Mouse (Mus musculus) limb, embryonic 14.5 days (tissue): Measurements from ENCODE around the gene Ang. TPM values are rescaled to one million over a fixed set of nuclear protein-coding genes. Genes with fewer than 3 reads are reported as not detected.

Experiments
- ATAC-seq: fragments of 200-750 bp; cut with Nextera tagmentation; 2 replicates; pipeline ENCODE4 v1.8.0; 2017; ENCODE audit warnings: low read depth, moderate number of reproducible peaks, moderate TSS enrichment; ENCODE audit not compliant: low FRiP score
- DNase-seq: peaks from one replicate; pipeline ENCODE4 v3.0.0-alpha.2; 2015; ENCODE audit warnings: low spot score
- H3K27ac ChIP-seq: fragments of 300-500 bp; sonication (generic); replicated peaks from 2 replicates; pipeline ENCODE4 v1.5.1; 2014; ENCODE audit warnings: low read depth, mild to moderate bottlenecking, low read length, moderate library complexity, mixed read lengths
- H3K27me3 ChIP-seq: fragments of 300-500 bp; sonication (generic); 2 replicates; pipeline ENCODE4 v1.6.1; 2014; ENCODE audit warnings: low read length, mixed read lengths; ENCODE audit not compliant: control insufficient read depth, insufficient read depth
- H3K36me3 ChIP-seq: fragments of 300-500 bp; sonication (generic); 2 replicates; pipeline ENCODE4 v1.6.1; 2014; ENCODE audit warnings: mild to moderate bottlenecking, low read length, moderate library complexity, mixed read lengths; ENCODE audit not compliant: control insufficient read depth, insufficient read depth
- H3K4me1 ChIP-seq: fragments of 300-500 bp; sonication (generic); 2 replicates; pipeline ENCODE4 v1.6.1; 2014; ENCODE audit warnings: antibody characterized with exemption, low read length, mixed read lengths; ENCODE audit not compliant: control insufficient read depth, insufficient read depth
- H3K4me2 ChIP-seq: fragments of 300-500 bp; sonication (generic); replicated peaks from 2 replicates; pipeline ENCODE4 v1.6.1; 2014; ENCODE audit warnings: low read depth, mild to moderate bottlenecking, low read length, moderate library complexity; ENCODE audit not compliant: severe bottlenecking
- H3K4me3 ChIP-seq: fragments of 300-500 bp; sonication (generic); replicated peaks from 2 replicates; pipeline ENCODE4 v1.5.1; 2014; ENCODE audit warnings: low read length
- H3K9ac ChIP-seq: fragments of 300-500 bp; sonication (generic); 2 replicates; pipeline ENCODE4 v1.6.1; 2014; ENCODE audit warnings: mild to moderate bottlenecking, low read depth, low read length, moderate library complexity; ENCODE audit not compliant: severe bottlenecking
- H3K9me3 ChIP-seq: fragments of 300-500 bp; sonication (generic); 2 replicates; pipeline ENCODE4 v1.6.1; 2016; ENCODE audit warnings: low read length; ENCODE audit not compliant: control insufficient read depth
- POLR2A ChIP-seq: fragments of 200-500 bp; IDR thresholded peaks from 2 replicates; pipeline ENCODE4 v1.8.0; 2012; ENCODE audit warnings: inconsistent platforms, mild to moderate bottlenecking, moderate library complexity, borderline replicate concordance; ENCODE audit not compliant: insufficient read depth, insufficient read length; ENCODE audit errors: extremely low read depth
- WGBS: fragments of 180-500 bp; shearing (Covaris S2); extraction: QIAGEN DNeasy Blood & Tissue Kit; methylation state at CpG from one replicate; pipeline ENCODE4 v1.1.7; 2014; 5-methylcytosine and 5-hydroxymethylcytosine counted together
- polyA plus RNA-seq, 2 experiments: library from polyadenylated mRNA; depleted of rRNA in 1 of 2; stranded (reverse) in 1 of 2; unstranded in 1 of 2; fragments of >200 nt; fragmentation: Nextera tagmentation in 1 of 2; extraction: Ambion mirVana in 1 of 2; gene quantifications; 2 replicates each; pipeline versions ENCODE4 v1.2.1 to v1.2.3; 2012 to 2014

Ang gene
- polyA plus RNA-seq, 2 experiments = 7.3 to 13.6 TPM

- Histone ChIP-seq H3K27me3 (no peaks in the 10 kb centered on the region), H3K36me3 (no peaks in the 10 kb centered on the region), H3K4me2 (no peak overlapping the region), H3K4me1 (no peaks in the 10 kb centered on the region), H3K9ac (no peak overlapping the region), H3K9me3 (no peaks in the 10 kb centered on the region), H3K4me3 (no peak overlapping the region), H3K27ac (no peak overlapping the region)
- WGBS = 63% methylated on average over 3 of the region's 3 CpGs
- no peak for DNase-seq
- TF ChIP-seq POLR2A = no peak
- no peak for ATAC-seq
Observed at GRCm38 (mm10) chr14:51148006-51148405, 57.1 kb downstream of the Ang start.

- no peak overlapping the region for H3K9ac ChIP-seq
- ATAC-seq = no peak
- H3K36me3 ChIP-seq = no peaks in the 10 kb centered on the region
- H3K9me3 ChIP-seq = no peaks in the 10 kb centered on the region
- DNase-seq = no peak
- H3K27ac ChIP-seq = no peak overlapping the region
- 16% methylated on average over 5 of the region's 5 CpGs for WGBS
- H3K4me1 ChIP-seq = no peaks in the 10 kb centered on the region
- H3K27me3 ChIP-seq = no peaks in the 10 kb centered on the region
- H3K4me3 ChIP-seq = no peak overlapping the region
- H3K4me2 ChIP-seq = no peak overlapping the region
- no peak for TF ChIP-seq POLR2A
Observed at GRCm38 (mm10) chr14:51149164-51149563, 58.2 kb downstream of the Ang start.

- 86% methylated on average over 3 of the region's 3 CpGs for WGBS
- no peaks in the 10 kb centered on the region for H3K27me3 ChIP-seq
- H3K27ac ChIP-seq = no peak overlapping the region
- no peaks in the 10 kb centered on the region for H3K4me1 ChIP-seq
- H3K9ac ChIP-seq = no peak overlapping the region
- ATAC-seq (no peak), DNase-seq (no peak)
- TF ChIP-seq POLR2A = no peak
- no peak overlapping the region for H3K4me3 ChIP-seq
- H3K4me2 ChIP-seq = no peak overlapping the region
- H3K9me3 ChIP-seq = no peaks in the 10 kb centered on the region
- no peaks in the 10 kb centered on the region for H3K36me3 ChIP-seq
Observed at GRCm38 (mm10) chr14:51150206-51150831, 59.4 kb downstream of the Ang start.

Other genes starting within 250 kb of the Ang start
- 9.5 and 13.0 TPM in 2 replicates for gene Tep1, start 220.6 kb upstream of the Ang start, polyA plus RNA-seq (2012; rRNA removed)
- gene Tep1, start 220.6 kb upstream of the Ang start, polyA plus RNA-seq (2014; fragmentation: Nextera tagmentation; extraction: Ambion mirVana) = 8.3 and 10.5 TPM in 2 replicates
- gene Klhl33, start 193.6 kb upstream of the Ang start, polyA plus RNA-seq (2012; rRNA removed) = 0.17 and 0.28 TPM in 2 replicates
- gene Klhl33, start 193.6 kb upstream of the Ang start, polyA plus RNA-seq (2014; fragmentation: Nextera tagmentation; extraction: Ambion mirVana) = 0.08 and 0.11 TPM in 2 replicates
- 116 and 137 TPM in 2 replicates for gene Osgep, start 166.3 kb upstream of the Ang start, polyA plus RNA-seq (2012; rRNA removed)
- gene Osgep, start 166.3 kb upstream of the Ang start, polyA plus RNA-seq (2014; fragmentation: Nextera tagmentation; extraction: Ambion mirVana) = 163 and 164 TPM in 2 replicates
- gene Apex1, start 166.2 kb upstream of the Ang start, polyA plus RNA-seq (2012; rRNA removed) = 127 and 143 TPM in 2 replicates
- 218 and 219 TPM in 2 replicates for gene Apex1, start 166.2 kb upstream of the Ang start, polyA plus RNA-seq (2014; fragmentation: Nextera tagmentation; extraction: Ambion mirVana)
- gene Pip4p1, start 160.3 kb upstream of the Ang start, polyA plus RNA-seq (2012; rRNA removed) = 82.3 and 122 TPM in 2 replicates
- 50.3 and 54.0 TPM in 2 replicates for gene Pip4p1, start 160.3 kb upstream of the Ang start, polyA plus RNA-seq (2014; fragmentation: Nextera tagmentation; extraction: Ambion mirVana)
- 37.7 and 42.1 TPM in 2 replicates for gene Pnp, start 160.1 kb upstream of the Ang start, polyA plus RNA-seq (2012; rRNA removed)
- 52.4 and 52.6 TPM in 2 replicates for gene Pnp, start 160.1 kb upstream of the Ang start, polyA plus RNA-seq (2014; fragmentation: Nextera tagmentation; extraction: Ambion mirVana)
- 42.1 and 42.8 TPM in 2 replicates for gene Gm49342, start 146.6 kb upstream of the Ang start, polyA plus RNA-seq (2012; rRNA removed)
- gene Gm49342, start 146.6 kb upstream of the Ang start, polyA plus RNA-seq (2014; fragmentation: Nextera tagmentation; extraction: Ambion mirVana) = not detected in 2 replicates
- gene Pnp2, start 135.2 kb upstream of the Ang start, polyA plus RNA-seq (2012; rRNA removed) = 0.15 and 0.31 TPM in 2 replicates
- gene Pnp2, start 135.2 kb upstream of the Ang start, polyA plus RNA-seq (2014; fragmentation: Nextera tagmentation; extraction: Ambion mirVana) = 0.37 and 0.39 TPM in 2 replicates
- 0.13 and 0.18 TPM in 2 replicates for gene Rnase10, start 83.4 kb upstream of the Ang start, polyA plus RNA-seq (2012; rRNA removed)
- not detected in 2 replicates for gene Rnase10, start 83.4 kb upstream of the Ang start, polyA plus RNA-seq (2014; fragmentation: Nextera tagmentation; extraction: Ambion mirVana)
- 0.05 TPM in 1 of 2 replicates, not detected in the other for gene Rnase9, start 49.3 kb upstream of the Ang start, polyA plus RNA-seq (2012; rRNA removed)
- not detected in 2 replicates for gene Rnase9, start 49.3 kb upstream of the Ang start, polyA plus RNA-seq (2014; fragmentation: Nextera tagmentation; extraction: Ambion mirVana)
- gene Rnase11, start 41.0 kb upstream of the Ang start, polyA plus RNA-seq (2012; rRNA removed) = not detected in 2 replicates
- not detected in 2 replicates for gene Rnase11, start 41.0 kb upstream of the Ang start, polyA plus RNA-seq (2014; fragmentation: Nextera tagmentation; extraction: Ambion mirVana)
- gene Rnase12, start 33.5 kb upstream of the Ang start, polyA plus RNA-seq (2012; rRNA removed) = 0.14 and 0.17 TPM in 2 replicates
- not detected in 2 replicates for gene Rnase12, start 33.5 kb upstream of the Ang start, polyA plus RNA-seq (2014; fragmentation: Nextera tagmentation; extraction: Ambion mirVana)
- gene Olfr750, start 16.7 kb upstream of the Ang start, polyA plus RNA-seq (2012; rRNA removed) = not detected in 2 replicates
- gene Olfr750, start 16.7 kb upstream of the Ang start, polyA plus RNA-seq (2014; fragmentation: Nextera tagmentation; extraction: Ambion mirVana) = not detected in 2 replicates
- 66.2 and 67.4 TPM in 2 replicates for gene Rnase4, start 73 bp upstream of the Ang start, polyA plus RNA-seq (2012; rRNA removed)
- 51.9 and 59.4 TPM in 2 replicates for gene Rnase4, start 73 bp upstream of the Ang start, polyA plus RNA-seq (2014; fragmentation: Nextera tagmentation; extraction: Ambion mirVana)
- gene Eddm3b, start 23.3 kb downstream of the Ang start, polyA plus RNA-seq (2012; rRNA removed) = 0.04 TPM in 1 of 2 replicates, not detected in the other
- gene Eddm3b, start 23.3 kb downstream of the Ang start, polyA plus RNA-seq (2014; fragmentation: Nextera tagmentation; extraction: Ambion mirVana) = not detected in 2 replicates
- gene Rnase6, start 32.8 kb downstream of the Ang start, polyA plus RNA-seq (2012; rRNA removed) = 1.1 and 1.3 TPM in 2 replicates
- gene Rnase6, start 32.8 kb downstream of the Ang start, polyA plus RNA-seq (2014; fragmentation: Nextera tagmentation; extraction: Ambion mirVana) = 0.77 and 2.3 TPM in 2 replicates
- 0.47 and 0.61 TPM in 2 replicates for gene Rnase1, start 55.6 kb downstream of the Ang start, polyA plus RNA-seq (2012; rRNA removed)
- 0.39 and 0.61 TPM in 2 replicates for gene Rnase1, start 55.6 kb downstream of the Ang start, polyA plus RNA-seq (2014; fragmentation: Nextera tagmentation; extraction: Ambion mirVana)
- gene Rnase2b, start 71.1 kb downstream of the Ang start, polyA plus RNA-seq (2012; rRNA removed) = not detected in 2 replicates
- gene Rnase2b, start 71.1 kb downstream of the Ang start, polyA plus RNA-seq (2014; fragmentation: Nextera tagmentation; extraction: Ambion mirVana) = not detected in 2 replicates
- gene Ang2, start 108.0 kb downstream of the Ang start, polyA plus RNA-seq (2012; rRNA removed) = not detected in 2 replicates
- gene Ang2, start 108.0 kb downstream of the Ang start, polyA plus RNA-seq (2014; fragmentation: Nextera tagmentation; extraction: Ambion mirVana) = not detected in 2 replicates
- not detected in 2 replicates for gene Ear14, start 112.2 kb downstream of the Ang start, polyA plus RNA-seq (2012; rRNA removed)
- gene Ear14, start 112.2 kb downstream of the Ang start, polyA plus RNA-seq (2014; fragmentation: Nextera tagmentation; extraction: Ambion mirVana) = not detected in 2 replicates
- gene Rnase2a, start 165.0 kb downstream of the Ang start, polyA plus RNA-seq (2012; rRNA removed) = not detected in 2 replicates
- gene Rnase2a, start 165.0 kb downstream of the Ang start, polyA plus RNA-seq (2014; fragmentation: Nextera tagmentation; extraction: Ambion mirVana) = not detected in 2 replicates